Mouse (Mus musculus) hindbrain, embryonic 12.5 days (tissue): ENCODE results near the gene Cnppd1. TPM values are rescaled to one million over a fixed set of nuclear protein-coding genes. Genes with fewer than 3 reads are reported as not detected.

Experiments
- polyA plus RNA-seq: library from polyadenylated mRNA; unstranded; fragments of >200 nt; fragmentation: Nextera tagmentation; extraction: Ambion mirVana; gene quantifications from 2 replicates; pipeline ENCODE4 v1.2.1, GENCODE M21; 2016

Gene Cnppd1
- polyA plus RNA-seq, 1 experiment from 2014 or later = 66.4 TPM

Other genes starting within 250 kb of the Cnppd1 start
- 1.6 and 2.8 TPM in 2 replicates for gene Cryba2, start 249.6 kb downstream of the Cnppd1 start, polyA plus RNA-seq
- 0.85 and 1.9 TPM in 2 replicates for gene Cfap65, start 207.1 kb downstream of the Cnppd1 start, polyA plus RNA-seq
- gene Ihh, start 191.0 kb downstream of the Cnppd1 start, polyA plus RNA-seq = 0.14 and 0.83 TPM in 2 replicates
- gene Nhej1, start 17.5 kb downstream of the Cnppd1 start, polyA plus RNA-seq = 10.5 and 12.8 TPM in 2 replicates
- 0.10 TPM in 1 of 2 replicates, not detected in the other for gene Slc23a3, start 8.8 kb downstream of the Cnppd1 start, polyA plus RNA-seq
- gene Retreg2, start 67 bp upstream of the Cnppd1 start, polyA plus RNA-seq = 81.6 and 83.1 TPM in 2 replicates
- 37.6 and 38.8 TPM in 2 replicates for gene Zfand2b, start 25.9 kb upstream of the Cnppd1 start, polyA plus RNA-seq
- gene Abcb6, start 37.7 kb upstream of the Cnppd1 start, polyA plus RNA-seq = 37.9 and 41.3 TPM in 2 replicates
- 24.1 and 25.6 TPM in 2 replicates for gene Ankzf1, start 49.4 kb upstream of the Cnppd1 start, polyA plus RNA-seq
- 38.4 and 43.7 TPM in 2 replicates for gene Atg9a, start 49.5 kb upstream of the Cnppd1 start, polyA plus RNA-seq
- gene Glb1l, start 68.1 kb upstream of the Cnppd1 start, polyA plus RNA-seq = 21.2 and 26.3 TPM in 2 replicates
- gene Stk16, start 68.1 kb upstream of the Cnppd1 start, polyA plus RNA-seq = 125 and 130 TPM in 2 replicates
- gene Tuba4a, start 77.2 kb upstream of the Cnppd1 start, polyA plus RNA-seq = 10.3 and 11.1 TPM in 2 replicates
- gene A630095N17Rik, start 89.4 kb upstream of the Cnppd1 start, polyA plus RNA-seq = not detected in 2 replicates
- gene Dnajb2, start 93.7 kb upstream of the Cnppd1 start, polyA plus RNA-seq = 54.6 and 55.2 TPM in 2 replicates
- gene Ptprn, start 121.8 kb upstream of the Cnppd1 start, polyA plus RNA-seq = 11.7 and 12.6 TPM in 2 replicates
- 50.0 and 56.8 TPM in 2 replicates for gene Resp18, start 135.7 kb upstream of the Cnppd1 start, polyA plus RNA-seq
- 173 and 175 TPM in 2 replicates for gene Dnpep, start 175.3 kb upstream of the Cnppd1 start, polyA plus RNA-seq
- 2.3 and 10.5 TPM in 2 replicates for gene Des, start 217.6 kb upstream of the Cnppd1 start, polyA plus RNA-seq
- gene Speg, start 232.6 kb upstream of the Cnppd1 start, polyA plus RNA-seq = 19.1 and 19.7 TPM in 2 replicates